Mouse (Mus musculus) heart, embryonic 11.5 days (tissue): ENCODE results near the gene Trir. TPM values are rescaled to one million over a fixed set of nuclear protein-coding genes. Genes with fewer than 3 reads are reported as not detected.
A peak's percentile ranks its signal among the peaks of the same experiment; 100 is the strongest.

Experiments
- ATAC-seq: fragments of 200-750 bp; cut with Nextera tagmentation; replicated peaks from 2 replicates; pipeline ENCODE4 v1.8.0; 2017; ENCODE audit warnings: moderate library complexity; ENCODE audit not compliant: insufficient number of reproducible peaks, low FRiP score, low TSS enrichment
- H3K27ac ChIP-seq: fragments of 300-500 bp; sonication (generic); 2 replicates; pipeline ENCODE4 v1.5.1; 2014; ENCODE audit warnings: mild to moderate bottlenecking, low read depth, low read length
- H3K27me3 ChIP-seq: fragments of 300-500 bp; sonication (generic); 2 replicates; pipeline ENCODE4 v1.6.1; 2014; ENCODE audit warnings: mild to moderate bottlenecking, low read length, mixed read lengths; ENCODE audit not compliant: control insufficient read depth, insufficient read depth
- H3K36me3 ChIP-seq: fragments of 300-500 bp; sonication (generic); 2 replicates; pipeline ENCODE4 v1.6.1; 2014; ENCODE audit warnings: mild to moderate bottlenecking, low read length, moderate library complexity, mixed read lengths; ENCODE audit not compliant: control insufficient read depth, insufficient read depth
- H3K4me1 ChIP-seq: fragments of 300-500 bp; sonication (generic); 2 replicates; pipeline ENCODE4 v1.6.1; 2014; ENCODE audit warnings: low read length; ENCODE audit not compliant: control insufficient read depth, insufficient read depth
- H3K4me2 ChIP-seq: fragments of 300-500 bp; sonication (generic); 2 replicates; pipeline ENCODE4 v1.6.1; 2014; ENCODE audit warnings: mild to moderate bottlenecking, moderate library complexity
- H3K4me3 ChIP-seq: fragments of 300-500 bp; sonication (generic); 2 replicates; pipeline ENCODE4 v1.5.1; 2014; ENCODE audit warnings: low read depth, low read length
- H3K9ac ChIP-seq: fragments of 300-500 bp; sonication (generic); 2 replicates; pipeline ENCODE4 v1.6.1; 2014; ENCODE audit warnings: mild to moderate bottlenecking, low read depth, low read length, moderate library complexity
- H3K9me3 ChIP-seq: fragments of 300-500 bp; sonication (generic); replicated peaks from 2 replicates; pipeline ENCODE4 v1.6.1; 2016; ENCODE audit warnings: low read length; ENCODE audit not compliant: control insufficient read depth
- WGBS: fragments of 180-500 bp; shearing (Covaris S2); extraction: QIAGEN DNeasy Blood & Tissue Kit; methylation state at CpG from one replicate; pipeline ENCODE4 v1.1.7; 2014; ENCODE audit not compliant: insufficient replicate concordance; 5-methylcytosine and 5-hydroxymethylcytosine counted together
- polyA plus RNA-seq: library from polyadenylated mRNA; unstranded; fragments of >200 nt; fragmentation: Nextera tagmentation; extraction: Ambion mirVana; gene quantifications from 2 replicates; pipeline ENCODE4 v1.2.1, GENCODE M21; 2014

Trir gene
- polyA plus RNA-seq, 1 experiment from 2014 or later, result 101 TPM

DNA sequence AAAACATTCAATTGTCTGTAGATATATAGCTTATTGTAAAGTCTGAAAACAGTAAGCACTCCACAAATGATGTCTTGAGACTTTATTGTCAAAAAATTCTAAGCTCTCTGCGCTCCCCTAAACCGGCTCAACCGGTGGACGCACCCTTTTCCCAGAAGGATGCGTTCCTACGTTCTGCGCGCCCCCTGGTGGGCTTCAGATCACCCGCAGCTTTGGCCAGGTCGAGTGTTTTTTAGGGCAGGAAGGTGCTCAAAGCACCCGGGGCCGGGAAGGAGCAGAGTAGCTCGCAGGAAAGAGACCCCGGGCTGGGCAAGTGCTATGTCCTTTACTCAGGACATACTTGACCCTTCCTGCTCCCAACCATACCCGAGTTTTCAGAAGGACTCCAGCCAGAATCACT, 36.8 kb upstream of the Trir start:
- peak overlapping the region; percentile 99 for H3K4me2 ChIP-seq
- H3K27me3 ChIP-seq, result peaks cover 6% of the 10 kb centered on the region
- peak overlapping the region; percentile 68 for H3K9ac ChIP-seq
- under 1% methylated on average over 15 of the region's 15 CpGs for WGBS
- peak overlapping the region; percentile 63 for H3K4me3 ChIP-seq
- no peak overlapping the region for H3K27ac ChIP-seq
- peak; percentile 62 for ATAC-seq
- peaks cover 17% of the 10 kb centered on the region for H3K4me1 ChIP-seq
- H3K36me3 ChIP-seq, result no peaks in the 10 kb centered on the region
- H3K9me3 ChIP-seq, result no peaks in the 10 kb centered on the region

DNA sequence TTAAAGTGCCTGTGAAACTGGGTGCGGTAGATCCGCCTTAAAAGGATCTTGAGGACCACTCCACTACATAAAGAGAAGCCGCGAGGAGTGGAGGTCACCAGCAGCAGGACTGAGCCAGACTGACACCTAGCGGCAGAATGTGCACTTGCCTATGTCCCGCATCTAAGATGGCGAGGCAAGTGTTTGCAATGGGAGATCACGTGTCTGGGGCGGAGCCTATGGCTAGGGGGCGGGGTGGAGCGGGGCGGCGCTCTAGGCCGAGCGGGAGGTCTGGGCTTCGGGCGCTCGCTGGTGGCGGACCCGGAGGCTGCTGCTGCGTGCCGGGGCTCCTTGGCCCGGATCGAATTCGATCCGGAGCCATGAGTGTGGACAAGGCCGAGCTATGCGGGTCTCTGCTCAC, 36.3 kb upstream of the Trir start, which contains the start of gene Hook2:
Gene Hook2 (plus strand): TSS at position 255 of the 400 bp plus-strand sequence.
- WGBS, result under 1% methylated on average over 28 of the region's 28 CpGs
- peaks cover 12% of the 10 kb centered on the region for H3K4me1 ChIP-seq
- H3K9me3 ChIP-seq, result no peaks in the 10 kb centered on the region

DNA sequence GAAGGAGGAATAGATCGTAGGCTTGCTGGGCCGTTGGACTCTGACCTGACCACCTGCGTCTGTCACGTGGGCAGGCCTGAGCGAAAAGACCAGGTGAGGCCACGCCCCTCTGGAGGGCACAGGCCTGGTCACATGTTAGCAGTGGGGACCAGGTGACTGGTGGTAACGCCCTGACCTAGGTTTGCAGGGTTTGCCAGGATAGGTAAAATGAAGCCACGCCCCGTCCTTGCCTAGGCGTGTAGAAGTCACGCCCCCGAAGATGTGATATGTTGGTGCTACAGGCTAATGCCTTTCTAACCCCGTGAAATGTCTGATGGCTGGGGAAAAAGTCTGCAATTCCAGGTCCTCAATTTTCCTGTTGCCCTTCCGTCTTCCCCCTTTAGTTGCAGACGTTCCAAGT, 35.8 kb upstream of the Trir start:
- H3K36me3 ChIP-seq, result no peaks in the 10 kb centered on the region; the same call in 1 of the 2 replicates
- H3K27me3 ChIP-seq, result peaks cover 17% of the 10 kb centered on the region
- H3K4me1 ChIP-seq, result peaks cover 12% of the 10 kb centered on the region
- no peaks in the 10 kb centered on the region for H3K9me3 ChIP-seq
- H3K4me2 ChIP-seq, result peak overlapping the region; percentile 99
- H3K27ac ChIP-seq, result no peak overlapping the region
- ATAC-seq, result peak; percentile 51
- WGBS, result 2% methylated on average over 15 of the region's 15 CpGs
- peak overlapping the region; percentile 63 for H3K4me3 ChIP-seq
- peak overlapping the region; percentile 77 for H3K9ac ChIP-seq

More for the DNA sequence above, 36.3 kb upstream of the Trir start, which contains the start of gene Hook2:
- peak within 1 kb of the TSS; percentile 63 for H3K4me3 ChIP-seq
- H3K9ac ChIP-seq, result peak within 1 kb of the TSS; percentile 77
- H3K4me2 ChIP-seq, result peak within 1 kb of the TSS; percentile 99
- H3K36me3 ChIP-seq, result no peaks in the 10 kb centered on the region; the same call in 1 of the 2 replicates
- H3K27ac ChIP-seq, result no peak within 1 kb of the TSS
- peak; percentile 90 for ATAC-seq
- H3K27me3 ChIP-seq, result peaks cover 12% of the 10 kb centered on the region

DNA sequence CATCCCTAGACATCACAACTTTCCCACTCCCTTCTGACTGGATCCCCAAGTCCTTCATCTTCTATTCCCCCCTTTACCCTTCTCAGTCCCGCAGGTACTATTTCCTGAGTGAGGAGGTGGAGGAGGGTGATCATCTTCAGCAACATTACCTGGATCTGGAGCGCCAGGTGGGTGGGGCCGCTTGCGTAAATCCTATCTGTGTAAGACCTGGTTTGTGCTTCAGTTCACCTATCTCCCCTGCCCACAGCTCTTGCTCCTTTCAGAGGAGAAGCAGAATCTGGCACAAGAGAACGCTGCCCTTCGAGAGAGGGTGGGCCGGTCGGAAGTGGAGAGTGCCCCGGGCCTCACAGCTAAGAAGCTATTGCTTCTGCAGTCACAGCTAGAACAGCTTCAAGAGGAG, 32.2 kb upstream of the Trir start:
- Histone ChIP-seq H3K4me1 (peaks cover 13% of the 10 kb centered on the region), H3K9me3 (no peaks in the 10 kb centered on the region), H3K4me3 (no peak overlapping the region), H3K27ac (no peak overlapping the region), H3K9ac (no peak overlapping the region), H3K4me2 (no peak overlapping the region), H3K36me3 (no peaks in the 10 kb centered on the region; the same call in 1 of the 2 replicates), H3K27me3 (peaks cover 36% of the 10 kb centered on the region)
- ATAC-seq, result no peak
- WGBS, result 91% methylated on average over 9 of the region's 9 CpGs

DNA sequence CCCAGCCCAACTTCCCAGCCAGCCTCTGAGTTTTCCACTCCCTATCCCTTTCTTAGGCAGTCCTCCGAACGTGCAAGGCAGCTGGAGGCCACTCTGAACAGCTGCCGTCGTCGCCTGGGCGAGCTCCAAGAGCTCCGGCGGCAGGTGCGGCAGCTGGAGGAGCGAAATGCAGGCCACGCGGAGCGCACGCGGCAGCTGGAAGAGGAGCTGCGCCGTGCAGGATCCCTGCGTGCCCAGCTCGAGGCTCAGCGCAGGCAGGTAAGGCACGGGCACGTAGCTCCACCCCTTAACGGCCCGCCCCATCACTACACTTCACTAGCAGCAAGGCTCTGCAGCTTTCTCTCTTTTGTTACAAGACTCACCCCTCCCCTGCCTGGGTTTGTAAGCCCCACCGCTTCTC, 30.9 kb upstream of the Trir start:
- Histone ChIP-seq H3K9ac (0 out of 2 replicates have a peak overlapping the region, but pooled peaks have one; percentile 4), H3K4me2 (0 out of 2 replicates have a peak overlapping the region, but pooled peaks have one; percentile 20), H3K9me3 (no peaks in the 10 kb centered on the region), H3K36me3 (no peaks in the 10 kb centered on the region; the same call in 1 of the 2 replicates), H3K4me3 (no peak overlapping the region), H3K4me1 (peaks cover 12% of the 10 kb centered on the region), H3K27ac (no peak overlapping the region), H3K27me3 (peaks cover 36% of the 10 kb centered on the region)
- no peak for ATAC-seq
- WGBS, result 29% methylated on average over 25 of the region's 25 CpGs

DNA sequence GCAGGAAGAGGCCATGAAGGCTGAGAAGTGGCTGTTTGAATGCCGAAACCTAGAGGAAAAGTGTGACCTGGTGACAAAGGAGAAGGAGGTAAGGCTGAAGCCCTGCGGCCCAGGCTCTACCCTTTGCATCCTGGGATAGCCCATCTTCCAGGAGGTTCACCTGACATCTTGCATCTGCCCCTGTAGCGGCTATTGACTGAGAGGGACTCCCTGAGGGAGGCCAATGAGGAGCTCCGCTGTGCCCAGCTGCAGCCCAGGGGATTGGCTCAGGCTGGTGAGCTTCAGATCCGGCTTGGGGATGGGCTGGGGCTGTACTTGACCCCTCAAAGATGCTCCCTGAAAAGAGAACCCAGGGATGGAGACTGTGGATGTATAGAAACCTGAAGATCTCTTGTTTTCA, 29.6 kb upstream of the Trir start:
- Histone ChIP-seq H3K9ac (no peak overlapping the region), H3K9me3 (no peaks in the 10 kb centered on the region), H3K4me3 (no peak overlapping the region), H3K27me3 (peaks cover 36% of the 10 kb centered on the region), H3K4me1 (peaks cover 9% of the 10 kb centered on the region), H3K4me2 (no peak overlapping the region), H3K27ac (no peak overlapping the region), H3K36me3 (no peaks in the 10 kb centered on the region; the same call in 1 of the 2 replicates)
- WGBS, result 72% methylated on average over 5 of the region's 5 CpGs
- no peak for ATAC-seq

DNA sequence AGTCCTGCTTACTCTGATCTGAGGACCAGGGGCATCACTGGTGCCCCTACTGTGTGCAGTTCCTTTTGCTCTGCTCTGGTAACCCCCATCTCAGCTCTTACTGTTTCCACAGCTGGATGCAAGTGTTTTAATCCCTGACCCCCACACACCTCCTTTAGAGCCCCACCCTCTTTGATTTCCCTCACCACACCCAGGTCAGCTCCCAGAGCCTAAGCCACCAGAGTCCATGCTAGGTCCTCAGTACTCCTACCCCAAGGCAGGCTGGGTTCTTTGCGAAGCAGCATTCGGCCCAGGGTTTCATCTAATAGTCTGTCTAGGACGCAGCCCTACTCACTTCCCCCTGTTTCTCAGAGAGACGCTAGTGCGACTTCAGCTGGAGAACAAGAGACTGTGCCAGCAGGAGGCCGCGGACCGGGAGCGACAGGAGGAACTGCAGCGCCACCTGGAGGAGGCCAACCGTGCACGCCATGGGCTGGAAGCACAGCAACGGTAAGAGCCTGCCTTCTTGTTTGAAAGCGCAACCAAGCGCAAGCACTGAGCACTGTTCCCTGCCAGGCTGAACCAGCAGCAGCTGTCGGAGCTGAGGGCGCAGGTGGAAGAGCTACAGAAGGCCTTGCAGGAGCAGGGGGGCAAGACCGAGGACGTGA, 28.9 kb upstream of the Trir start:
- 0 out of 2 replicates have a peak, but pooled peaks have one; percentile 23 for ATAC-seq
- 4% methylated on average over 19 of the region's 19 CpGs for WGBS
- Histone ChIP-seq H3K4me3 (no peak overlapping the region), H3K9ac (peak overlapping the region; percentile 56; the same call in 1 of the 2 replicates), H3K27ac (no peak overlapping the region), H3K4me2 (peak overlapping the region; percentile 46), H3K36me3 (no peaks in the 10 kb centered on the region; the same call in 1 of the 2 replicates), H3K4me1 (peaks cover 9% of the 10 kb centered on the region), H3K27me3 (peaks cover 36% of the 10 kb centered on the region), H3K9me3 (no peaks in the 10 kb centered on the region)

DNA sequence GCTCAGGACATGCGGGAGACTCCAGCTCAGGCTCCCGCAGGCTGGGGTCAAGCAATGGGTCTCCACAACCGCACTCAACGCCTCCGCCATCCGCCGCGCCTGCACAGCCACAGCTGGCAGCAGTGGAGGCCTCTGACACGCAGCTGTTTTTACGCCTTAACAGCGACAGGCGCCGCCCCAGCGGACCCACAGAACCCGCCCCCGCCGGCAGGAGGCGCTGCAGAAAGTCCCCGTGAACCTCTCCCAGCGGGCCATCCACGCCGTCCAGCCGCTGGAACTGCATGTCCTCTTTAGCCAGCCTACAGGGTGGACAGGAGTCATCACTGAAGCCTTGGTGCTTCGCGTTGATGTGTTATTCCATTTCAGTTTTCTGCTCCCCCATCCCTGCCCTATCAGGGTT, 18.9 kb upstream of the Trir start:
- H3K4me2 ChIP-seq, result peak overlapping the region; percentile 17
- 15% methylated on average over 23 of the region's 25 CpGs for WGBS
- no peak overlapping the region for H3K4me3 ChIP-seq
- H3K9me3 ChIP-seq, result no peaks in the 10 kb centered on the region
- H3K27me3 ChIP-seq, result peaks cover 49% of the 10 kb centered on the region
- H3K27ac ChIP-seq, result no peak overlapping the region
- no peak for ATAC-seq
- H3K9ac ChIP-seq, result no peak overlapping the region
- H3K4me1 ChIP-seq, result no peaks in the 10 kb centered on the region
- no peaks in the 10 kb centered on the region for H3K36me3 ChIP-seq

DNA sequence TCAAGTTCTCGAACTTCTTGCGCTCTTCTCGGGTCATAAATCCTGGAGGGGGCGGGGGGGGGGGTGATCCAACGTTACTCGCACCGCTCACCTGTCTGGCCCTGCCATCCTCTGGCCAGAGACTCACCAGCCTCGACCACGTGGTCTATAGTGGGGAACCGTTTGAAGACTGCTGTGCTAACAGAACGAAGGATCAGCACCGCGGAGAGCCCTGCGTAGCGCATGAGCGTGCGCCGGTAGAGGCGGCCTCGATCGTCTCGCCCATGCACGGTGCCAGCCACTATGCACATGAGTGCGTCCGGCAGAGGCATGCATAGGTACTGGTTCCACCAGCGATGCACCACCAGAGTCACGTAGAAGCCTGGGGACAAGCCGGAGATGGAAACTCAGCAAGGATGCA, 15.4 kb upstream of the Trir start:
- no peaks in the 10 kb centered on the region for H3K9me3 ChIP-seq
- H3K4me1 ChIP-seq, result no peaks in the 10 kb centered on the region
- no peak overlapping the region for H3K4me2 ChIP-seq
- ATAC-seq, result no peak
- peaks cover 68% of the 10 kb centered on the region for H3K27me3 ChIP-seq
- H3K36me3 ChIP-seq, result no peaks in the 10 kb centered on the region
- no peak overlapping the region for H3K4me3 ChIP-seq
- no peak overlapping the region for H3K9ac ChIP-seq
- H3K27ac ChIP-seq, result no peak overlapping the region
- 14% methylated on average over 28 of the region's 28 CpGs for WGBS
